Mouse (Mus musculus) hindbrain, embryonic 16.5 days (tissue): ENCODE measurements around the gene Cdca7. TPM values are rescaled to one million over a fixed set of nuclear protein-coding genes. Genes with fewer than 3 reads are reported as not detected.

Source experiments
- ATAC-seq: fragments of 200-750 bp; cut with Nextera tagmentation; 2 replicates; pipeline ENCODE4 v1.8.0; 2017; ENCODE audit warnings: moderate TSS enrichment, moderate library complexity
- H3K27ac ChIP-seq: fragments of 300-500 bp; sonication (generic); 2 replicates; pipeline ENCODE4 v1.5.1; 2014; ENCODE audit warnings: low read depth, mild to moderate bottlenecking, control low read depth, low read length, moderate library complexity
- H3K27me3 ChIP-seq: fragments of 300-500 bp; sonication (generic); replicated peaks from 2 replicates; pipeline ENCODE4 v1.6.1; 2014; ENCODE audit warnings: low read length; ENCODE audit not compliant: control insufficient read depth, insufficient read depth
- H3K36me3 ChIP-seq: fragments of 300-500 bp; sonication (generic); 2 replicates; pipeline ENCODE4 v1.6.1; 2014; ENCODE audit warnings: mild to moderate bottlenecking, low read length, moderate library complexity, mixed read lengths; ENCODE audit not compliant: control insufficient read depth, insufficient read depth
- H3K4me1 ChIP-seq: fragments of 300-500 bp; sonication (generic); 2 replicates; pipeline ENCODE4 v1.6.1; 2014; ENCODE audit warnings: low read depth, low read length; ENCODE audit not compliant: control insufficient read depth, insufficient read depth
- H3K4me2 ChIP-seq: fragments of 300-500 bp; sonication (generic); 2 replicates; pipeline ENCODE4 v1.6.1; 2014; ENCODE audit warnings: mild to moderate bottlenecking, low read length, control low read depth, moderate library complexity
- H3K4me3 ChIP-seq: fragments of 300-500 bp; sonication (generic); 2 replicates; pipeline ENCODE4 v1.5.1; 2014; ENCODE audit warnings: mild to moderate bottlenecking, low read length, control low read depth, moderate library complexity
- H3K9ac ChIP-seq: fragments of 300-500 bp; sonication (generic); 2 replicates; pipeline ENCODE4 v1.6.1; 2014; ENCODE audit warnings: low read depth, mild to moderate bottlenecking, control low read depth, low read length, moderate library complexity
- H3K9me3 ChIP-seq: fragments of 300-500 bp; sonication (generic); 2 replicates; pipeline ENCODE4 v1.6.1; 2014; ENCODE audit warnings: mild to moderate bottlenecking, low read length, moderate library complexity; ENCODE audit not compliant: control insufficient read depth
- WGBS: fragments of 180-500 bp; shearing (Covaris S2); extraction: QIAGEN DNeasy Blood & Tissue Kit; methylation state at CpG from one replicate; pipeline ENCODE4 v1.1.7; 2014; 5-methylcytosine and 5-hydroxymethylcytosine counted together
- polyA plus RNA-seq: library from polyadenylated mRNA; unstranded; fragments of >200 nt; fragmentation: Nextera tagmentation; extraction: Ambion mirVana; gene quantifications from 2 replicates; pipeline ENCODE4 v1.2.1, GENCODE M21; 2015

Gene Cdca7
- polyA plus RNA-seq, 1 experiment from 2014 or later: 17.3 TPM

DNA sequence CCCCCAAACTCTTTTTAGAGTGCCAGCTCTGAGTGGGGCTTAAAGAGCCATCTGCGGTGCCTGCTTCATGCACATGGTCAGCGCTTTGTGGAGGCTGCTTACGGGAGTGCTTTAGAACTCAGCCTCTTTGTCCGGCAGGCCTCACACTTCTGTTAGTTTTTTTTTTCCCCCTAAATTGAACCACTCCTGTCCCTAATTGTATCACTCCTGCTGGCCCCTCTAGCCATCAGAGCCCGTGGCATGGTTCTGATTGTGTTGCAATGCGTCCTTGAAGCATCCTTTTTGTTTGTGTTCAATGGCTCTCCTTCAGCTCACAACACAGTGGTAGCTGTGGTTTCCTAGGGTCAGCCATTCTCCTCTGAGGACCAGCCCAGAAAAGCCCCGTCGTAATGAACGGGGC is 27.7 kb downstream of the Cdca7 start:
- no peak for ATAC-seq
- no peaks in the 10 kb centered on the region for H3K9me3 ChIP-seq
- no peaks in the 10 kb centered on the region for H3K36me3 ChIP-seq
- peaks cover 5% of the 10 kb centered on the region for H3K27me3 ChIP-seq
- H3K9ac ChIP-seq: no peak overlapping the region
- H3K4me3 ChIP-seq: no peak overlapping the region
- 30% methylated on average over 9 of the region's 9 CpGs for WGBS
- H3K4me1 ChIP-seq: peaks cover 5% of the 10 kb centered on the region
- no peak overlapping the region for H3K4me2 ChIP-seq
- H3K27ac ChIP-seq: no peak overlapping the region

DNA sequence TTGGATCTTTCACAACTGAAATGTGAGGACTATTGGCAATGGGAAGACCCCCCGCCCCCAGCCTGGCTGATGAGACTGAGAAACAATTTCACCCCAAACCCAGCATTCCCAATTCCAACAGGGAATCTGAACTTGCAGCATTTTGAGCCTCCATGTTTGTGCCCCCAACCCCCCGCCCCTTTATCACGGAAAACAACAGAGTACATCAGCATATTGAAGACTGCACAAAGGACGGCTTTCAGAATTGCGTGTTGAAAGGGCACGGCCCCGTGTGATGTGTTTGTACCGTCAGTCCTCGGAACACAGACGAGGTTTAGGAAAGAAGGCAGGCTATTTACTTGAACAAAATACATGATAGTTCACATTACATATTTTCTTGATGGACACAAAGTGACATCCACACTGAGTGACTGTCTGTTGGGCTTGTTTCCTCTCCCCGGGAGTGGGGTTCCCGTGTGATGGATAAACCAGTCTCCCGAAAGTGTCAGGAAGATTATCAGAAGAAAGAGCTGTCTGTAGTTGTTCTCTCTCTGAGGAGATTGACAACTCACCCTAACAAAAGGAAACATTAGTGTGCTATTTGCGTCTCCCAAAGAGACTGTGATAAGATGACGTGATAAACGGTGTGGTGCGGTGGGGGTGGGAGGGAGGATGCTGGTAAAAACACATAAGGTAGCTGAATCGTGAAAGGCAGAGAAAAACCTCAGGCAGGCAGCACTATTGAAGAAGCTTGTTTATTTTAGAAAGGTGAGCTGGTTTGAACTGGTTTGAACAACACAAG is 32.1 kb downstream of the Cdca7 start:
- 34% methylated on average over 18 of the region's 18 CpGs for WGBS
- no peaks in the 10 kb centered on the region for H3K4me1 ChIP-seq
- no peak for ATAC-seq
- H3K9me3 ChIP-seq: no peaks in the 10 kb centered on the region
- no peak overlapping the region for H3K9ac ChIP-seq
- no peaks in the 10 kb centered on the region for H3K36me3 ChIP-seq
- H3K4me3 ChIP-seq: no peak overlapping the region
- H3K27ac ChIP-seq: no peak overlapping the region
- peaks cover 3% of the 10 kb centered on the region; the same call in 1 of the 2 replicates for H3K27me3 ChIP-seq
- H3K4me2 ChIP-seq: peak overlapping the region; percentile 29

DNA sequence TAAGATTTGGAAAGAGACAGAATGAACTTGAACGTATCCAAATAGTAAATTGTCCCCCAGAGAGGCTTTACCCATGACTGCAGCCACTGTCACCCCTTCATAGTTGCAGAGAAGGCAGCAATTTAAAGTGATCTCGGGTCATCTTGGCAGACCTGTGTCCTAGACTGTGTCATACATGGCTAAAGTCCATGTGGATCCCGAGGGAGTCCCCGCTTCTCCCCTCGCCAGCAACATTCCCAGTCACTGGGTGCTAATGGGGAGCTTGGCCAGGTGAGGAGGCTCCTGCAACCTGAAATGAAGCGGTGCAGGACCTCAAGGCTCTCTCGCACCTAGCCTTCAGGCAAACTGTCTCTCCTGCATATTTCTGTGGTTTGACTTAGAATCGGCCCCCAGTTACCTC is 32.9 kb downstream of the Cdca7 start:
- 88% methylated on average over 8 of the region's 8 CpGs for WGBS
- no peak for ATAC-seq
- no peaks in the 10 kb centered on the region for H3K27me3 ChIP-seq

DNA sequence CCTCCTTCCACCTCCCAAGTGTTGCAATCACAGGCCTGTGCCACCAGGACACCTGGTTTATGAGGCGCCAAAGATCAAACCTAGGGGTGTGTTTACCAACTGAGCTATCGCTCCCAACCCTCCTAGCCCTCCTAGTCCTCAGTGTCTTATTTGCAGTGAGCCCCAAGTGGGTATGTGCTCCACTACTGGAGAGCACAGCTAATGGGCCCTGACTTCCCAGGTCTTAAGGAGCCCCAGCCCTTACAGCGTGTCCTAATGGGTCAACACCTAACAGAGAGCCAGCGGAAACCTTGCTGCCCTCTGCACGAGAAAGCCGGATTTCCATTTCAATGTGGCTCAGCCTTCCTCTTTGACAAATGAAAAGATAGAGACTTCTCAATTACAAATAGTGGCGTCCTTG is 39.6 kb downstream of the Cdca7 start:
- Histone ChIP-seq H3K4me2 (no peak overlapping the region), H3K4me3 (no peak overlapping the region), H3K36me3 (no peaks in the 10 kb centered on the region), H3K9me3 (no peaks in the 10 kb centered on the region), H3K27me3 (peaks cover 9% of the 10 kb centered on the region), H3K4me1 (no peaks in the 10 kb centered on the region; the same call in 1 of the 2 replicates), H3K27ac (no peak overlapping the region), H3K9ac (no peak overlapping the region)
- WGBS: 39% methylated on average over 7 of the region's 7 CpGs
- ATAC-seq: no peak

More for the DNA sequence above, 32.9 kb downstream of the Cdca7 start:
- Histone ChIP-seq H3K9me3 (no peaks in the 10 kb centered on the region), H3K27ac (no peak overlapping the region), H3K4me3 (no peak overlapping the region), H3K4me2 (no peak overlapping the region), H3K9ac (no peak overlapping the region), H3K36me3 (no peaks in the 10 kb centered on the region), H3K4me1 (no peaks in the 10 kb centered on the region)

DNA sequence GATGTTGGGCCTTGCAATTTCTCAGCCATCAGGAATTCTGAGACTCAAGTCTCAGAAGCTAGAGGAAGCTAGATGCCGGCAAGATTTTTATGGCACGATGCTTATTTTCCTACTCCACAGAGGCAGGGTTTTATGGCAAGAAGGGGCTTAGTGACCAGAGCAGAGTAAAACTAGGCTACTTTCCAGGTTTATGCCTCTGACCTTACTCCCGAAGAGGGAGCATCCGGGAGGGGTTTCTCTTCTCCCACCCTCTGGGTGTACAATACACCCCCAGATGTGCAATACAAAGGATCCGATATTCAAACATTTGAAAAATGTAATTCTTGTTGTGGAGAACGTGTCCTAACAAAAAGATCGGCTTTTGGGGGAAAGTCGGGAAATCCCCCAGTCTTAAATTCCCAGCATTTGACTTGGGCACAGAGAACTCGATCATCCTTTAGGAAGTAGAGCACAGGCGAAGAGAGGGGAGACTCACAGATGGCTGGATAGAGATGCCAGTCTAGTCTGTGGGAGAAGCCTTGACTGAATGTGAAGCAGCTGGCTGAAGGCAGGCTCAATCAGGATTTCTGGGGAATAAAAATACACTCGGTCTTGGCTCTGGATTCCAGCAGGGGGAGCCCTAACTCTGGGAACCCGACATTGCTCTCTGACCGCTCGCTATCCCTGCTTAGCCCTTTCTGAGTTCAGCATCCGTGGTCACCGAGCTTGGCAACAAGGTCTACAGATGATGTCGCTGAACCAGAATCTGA is 40.2 kb downstream of the Cdca7 start:
- Histone ChIP-seq H3K27ac (no peak overlapping the region), H3K36me3 (no peaks in the 10 kb centered on the region), H3K9me3 (no peaks in the 10 kb centered on the region), H3K4me1 (no peaks in the 10 kb centered on the region; the same call in 1 of the 2 replicates), H3K27me3 (peaks cover 9% of the 10 kb centered on the region), H3K9ac (peak overlapping the region; percentile 27; the same call in 1 of the 2 replicates), H3K4me2 (peak overlapping the region; percentile 47), H3K4me3 (peak overlapping the region; percentile 19; the same call in 1 of the 2 replicates)
- ATAC-seq: peak; percentile 84
- WGBS: 15% methylated on average over 17 of the region's 17 CpGs

DNA sequence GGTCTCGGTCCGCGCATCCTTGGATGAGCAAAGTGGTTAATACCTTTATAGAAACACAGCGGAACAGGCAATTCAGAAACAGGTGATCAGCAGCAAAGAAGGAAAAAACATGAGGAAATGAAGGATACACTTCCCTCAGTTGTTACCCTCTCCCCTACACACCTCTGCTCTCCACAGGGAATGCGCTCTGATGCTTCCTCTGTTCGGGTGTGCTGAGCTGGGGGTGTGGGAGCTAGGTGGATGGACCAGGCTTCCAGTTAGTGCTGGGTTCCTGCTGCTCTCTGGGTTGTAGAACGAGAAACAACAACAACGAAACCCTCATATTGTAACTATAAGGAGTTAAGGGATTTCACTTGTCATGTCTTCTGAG is 40.7 kb downstream of the Cdca7 start:
- peak overlapping the region; percentile 47 for H3K4me2 ChIP-seq
- peak; percentile 40 for ATAC-seq
- no peak overlapping the region for H3K27ac ChIP-seq
- no peaks in the 10 kb centered on the region; the same call in 1 of the 2 replicates for H3K4me1 ChIP-seq
- H3K4me3 ChIP-seq: peak overlapping the region; percentile 19; the same call in 1 of the 2 replicates
- peak overlapping the region; percentile 27; the same call in 1 of the 2 replicates for H3K9ac ChIP-seq
- 25% methylated on average over 8 of the region's 8 CpGs for WGBS
- H3K27me3 ChIP-seq: peaks cover 9% of the 10 kb centered on the region
- no peaks in the 10 kb centered on the region for H3K36me3 ChIP-seq
- H3K9me3 ChIP-seq: no peaks in the 10 kb centered on the region

DNA sequence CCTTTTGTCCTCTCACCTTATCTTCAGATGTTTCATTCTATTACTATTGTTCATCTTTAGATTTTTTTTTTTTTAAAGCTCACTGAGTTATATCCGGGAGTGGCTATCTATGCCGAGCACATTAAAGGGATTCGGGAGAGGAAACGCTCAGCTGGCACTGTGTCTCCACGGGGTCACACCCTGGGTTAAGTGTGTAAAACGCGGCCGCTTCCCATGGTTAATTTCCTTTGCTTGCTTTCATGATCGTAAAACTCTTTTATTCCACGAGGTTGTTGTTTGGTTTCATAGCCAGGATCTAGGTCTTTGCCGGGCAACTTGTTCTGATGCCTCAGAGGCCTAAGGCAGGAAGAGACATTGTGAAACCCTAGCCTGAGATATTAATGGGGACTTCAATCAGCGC is 48.1 kb downstream of the Cdca7 start:
- no peak for ATAC-seq
- Histone ChIP-seq H3K36me3 (no peaks in the 10 kb centered on the region), H3K9me3 (no peaks in the 10 kb centered on the region), H3K27ac (no peak overlapping the region), H3K4me3 (no peak overlapping the region), H3K4me1 (no peaks in the 10 kb centered on the region), H3K27me3 (no peaks in the 10 kb centered on the region), H3K4me2 (no peak overlapping the region), H3K9ac (no peak overlapping the region)
- whole genome bisulfite sequencing: 59% methylated on average over 12 of the region's 12 CpGs

DNA sequence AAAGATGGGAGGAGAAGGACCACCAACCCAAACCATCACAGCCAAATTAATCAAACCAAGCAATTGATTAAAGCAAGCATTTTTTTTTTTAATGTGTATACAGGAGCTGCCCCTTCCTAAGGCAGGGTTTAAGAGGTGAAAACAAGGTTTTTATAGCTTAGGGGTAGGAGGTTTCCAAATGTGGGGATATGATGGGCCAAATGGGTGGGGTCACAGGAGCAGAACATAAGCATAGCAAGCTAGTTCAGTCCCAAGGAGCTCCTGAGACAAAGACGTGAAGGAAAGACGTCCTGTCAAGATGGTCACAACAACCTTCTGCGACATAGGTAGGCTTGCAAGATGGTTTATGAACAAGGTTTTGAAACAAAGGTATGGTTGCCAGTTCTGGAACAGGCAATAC is 49.6 kb downstream of the Cdca7 start:
- H3K4me2 ChIP-seq: no peak overlapping the region
- no peaks in the 10 kb centered on the region for H3K27me3 ChIP-seq
- no peaks in the 10 kb centered on the region for H3K36me3 ChIP-seq
- no peak for ATAC-seq
- H3K9me3 ChIP-seq: no peaks in the 10 kb centered on the region
- H3K4me1 ChIP-seq: no peaks in the 10 kb centered on the region
- no peak overlapping the region for H3K9ac ChIP-seq
- H3K4me3 ChIP-seq: no peak overlapping the region
- no peak overlapping the region for H3K27ac ChIP-seq
- WGBS: 87% methylated on average over 3 of the region's 3 CpGs

DNA sequence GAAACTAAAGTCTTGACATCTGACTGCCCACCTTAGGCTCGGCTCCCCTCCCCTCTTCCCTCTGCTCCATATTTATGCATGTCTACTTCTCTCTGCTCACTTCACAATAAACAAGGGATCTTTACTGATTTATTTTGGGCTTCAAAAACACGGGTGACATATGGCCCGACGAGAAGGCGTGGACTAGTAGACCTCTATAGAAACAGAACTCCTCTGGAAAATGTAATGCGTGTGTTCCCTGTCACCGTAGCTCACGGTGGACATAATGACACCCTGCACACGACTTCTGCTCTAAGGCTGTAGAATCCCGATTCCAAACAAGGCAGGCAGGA is 53.0 kb downstream of the Cdca7 start:
- Histone ChIP-seq H3K4me1 (no peaks in the 10 kb centered on the region), H3K4me3 (peak overlapping the region; percentile 29; the same call in 1 of the 2 replicates), H3K36me3 (no peaks in the 10 kb centered on the region), H3K9ac (no peak overlapping the region), H3K27me3 (no peaks in the 10 kb centered on the region), H3K4me2 (peak overlapping the region; percentile 62), H3K27ac (no peak overlapping the region), H3K9me3 (no peaks in the 10 kb centered on the region)
- no peak for ATAC-seq
- WGBS: 25% methylated on average over 10 of the region's 10 CpGs
